Mouse (Mus musculus) embryo, embryonic 10 days (tissue): ENCODE measurements at regions not wholly inside any gene's neighbourhood (a gene's known extent, or its start where the extent isn't known, plus 50 kb on each side); places are given as distances from the start of the nearest gene placed in this dataset.
A peak's percentile ranks its signal among the peaks of the same experiment; 100 is the strongest.

Experiments used
- DNase-seq: peaks from one replicate; pipeline ENCODE4 v3.0.0-alpha.2; 2015; ENCODE audit warnings: low spot score

DNA sequence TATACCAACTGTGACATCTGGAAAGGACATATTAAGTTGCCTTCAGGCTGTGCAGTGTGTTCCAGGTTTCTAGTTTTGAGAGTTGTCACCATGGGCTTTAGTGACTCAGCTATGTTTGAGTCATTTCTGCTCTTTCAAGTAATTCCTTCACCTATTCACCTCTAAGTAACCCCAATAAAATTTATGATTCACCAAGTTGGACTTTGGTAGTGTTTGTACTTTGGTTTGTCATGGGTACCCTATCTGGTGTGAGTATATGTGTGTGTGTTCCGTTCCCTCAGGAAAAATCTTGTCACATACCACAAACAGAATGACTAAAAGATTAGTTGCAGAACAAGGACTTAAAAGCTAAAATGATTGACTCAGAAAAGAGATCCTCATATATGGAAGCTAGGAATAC, 76.8 kb upstream of the Crbn start:
- DNase-seq = no peak

DNA sequence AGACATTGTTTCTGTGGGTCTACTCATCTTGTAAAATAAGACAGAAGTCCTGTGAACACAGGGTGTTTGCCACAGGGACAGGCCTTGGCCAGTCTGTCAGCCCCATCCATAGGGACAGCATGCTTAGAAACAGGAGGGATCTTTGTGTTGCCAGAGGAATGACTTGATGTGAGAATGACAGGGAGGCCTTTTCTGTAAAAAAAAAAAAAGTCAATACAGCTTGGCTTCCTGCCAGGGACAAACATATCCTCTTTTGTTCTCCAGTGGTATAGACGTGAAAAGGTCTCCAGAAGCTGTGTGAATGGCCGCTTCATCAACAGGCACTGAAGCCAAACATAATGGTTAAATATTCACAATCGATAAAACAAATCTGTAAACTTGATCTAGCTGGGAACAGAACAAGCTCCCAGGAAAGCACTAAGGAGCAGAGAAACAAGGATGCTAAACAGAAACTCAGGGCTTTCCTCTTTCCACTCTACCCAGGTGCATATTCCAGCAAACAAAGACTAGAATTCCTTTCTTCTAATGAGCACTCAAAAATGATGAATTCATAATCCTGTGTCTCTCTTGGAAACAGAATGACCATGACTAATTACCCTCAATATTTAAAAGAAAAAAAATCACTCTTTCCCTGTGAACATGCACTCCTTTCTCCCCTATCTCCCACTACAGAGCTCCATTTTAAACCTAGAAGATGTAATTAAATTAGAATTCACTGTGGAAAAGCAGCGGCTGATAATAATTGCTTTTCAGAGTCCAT, 92.2 kb upstream of the Crbn start:
- peak; percentile 16 for DNase-seq

DNA sequence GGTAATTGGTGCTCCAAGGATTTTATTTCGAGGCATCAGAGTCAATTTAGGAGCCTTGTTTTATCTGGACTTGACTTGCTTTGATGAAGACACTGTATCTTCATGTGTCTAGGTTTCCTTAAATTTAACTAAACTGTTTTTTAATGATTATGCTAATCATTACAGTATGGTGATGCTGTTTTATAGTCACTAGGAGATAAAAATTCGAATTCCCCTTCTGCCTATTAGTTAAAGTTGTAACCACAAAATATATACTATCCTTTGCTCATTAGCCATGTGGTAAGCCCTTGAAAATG, 92.7 kb upstream of the Crbn start:
- DNase-seq = no peak

DNA sequence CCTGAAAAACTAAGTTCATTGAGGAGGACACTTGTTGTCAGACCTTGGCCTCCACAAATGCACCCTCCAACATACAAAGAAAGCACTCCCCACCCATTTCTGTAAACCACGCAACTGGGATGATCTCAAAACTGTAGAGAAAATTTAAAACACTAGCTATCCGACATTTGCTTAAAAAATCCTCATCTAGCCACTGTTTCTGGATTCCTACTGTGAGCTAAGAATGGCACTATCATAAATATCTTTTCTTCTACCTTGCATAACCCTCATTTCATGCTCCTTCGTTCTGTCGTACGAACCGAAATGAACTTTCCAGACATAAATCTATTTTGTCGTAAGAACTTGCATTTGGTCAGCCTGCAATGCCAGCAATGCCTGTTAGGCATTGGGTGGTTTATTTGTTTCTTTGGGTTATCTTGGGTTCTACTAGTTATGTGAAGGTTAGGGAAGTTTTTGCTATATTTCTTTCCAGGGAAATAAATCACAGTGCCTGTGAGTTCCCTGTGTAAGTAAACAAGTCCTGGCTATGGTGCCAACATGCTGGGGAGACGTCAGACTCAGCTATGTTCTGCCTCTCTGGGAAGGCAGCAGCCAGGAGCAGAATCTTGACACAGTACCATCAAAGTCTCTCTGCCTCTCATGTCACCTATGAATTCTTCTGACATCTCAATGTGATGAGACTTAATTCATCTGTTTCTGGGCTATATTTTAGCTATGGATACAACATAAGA, 104.2 kb upstream of the Crbn start:
- DNase-seq = no peak

DNA sequence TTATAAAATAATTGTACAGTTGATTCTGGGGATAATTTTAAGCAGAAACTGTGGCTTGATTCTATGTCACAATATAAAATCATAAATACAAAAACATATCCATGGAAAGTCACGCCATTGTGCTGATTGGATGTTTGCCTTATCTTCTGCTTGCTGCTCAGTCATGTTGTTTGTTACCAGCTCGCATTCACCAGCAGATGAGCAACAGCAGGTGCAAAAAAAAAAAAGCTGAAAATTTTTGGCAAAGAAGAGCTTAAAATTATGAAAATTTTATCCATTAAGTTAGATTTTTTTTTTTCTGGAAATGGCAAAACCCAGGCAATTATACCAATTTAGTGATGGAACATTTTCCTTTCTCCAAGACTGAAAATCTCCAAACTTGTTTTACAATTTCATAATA, 115.2 kb upstream of the Crbn start:
- DNase-seq = no peak

DNA sequence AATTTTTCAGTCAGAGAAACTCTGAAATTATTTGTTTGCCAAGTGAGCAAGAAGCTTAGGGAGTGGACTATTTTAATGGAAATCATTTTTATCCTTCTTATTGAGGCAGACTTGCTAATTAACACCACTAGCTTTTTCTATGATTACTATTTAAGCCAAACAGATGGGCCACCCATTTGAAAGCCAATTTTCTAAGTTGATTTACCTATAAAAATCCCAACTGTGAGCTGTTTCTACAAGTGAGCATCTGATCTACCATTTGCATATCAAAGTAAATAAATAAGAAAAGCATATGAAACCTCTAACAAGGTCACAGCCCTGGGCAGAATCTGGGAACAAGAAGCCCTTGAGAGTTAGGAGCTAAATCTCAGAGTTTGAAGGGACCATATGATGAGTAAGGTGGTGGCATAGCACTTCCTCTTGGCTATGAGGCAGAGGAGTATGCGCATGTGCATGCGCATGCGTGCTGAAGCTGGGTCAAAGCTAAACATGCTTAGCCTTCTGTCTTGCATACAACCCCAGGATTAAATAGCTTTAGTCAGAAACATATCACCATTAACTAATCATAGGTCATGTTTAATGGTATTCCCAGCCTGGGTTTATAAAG, 116.9 kb upstream of the Crbn start:
- no peak for DNase-seq

DNA sequence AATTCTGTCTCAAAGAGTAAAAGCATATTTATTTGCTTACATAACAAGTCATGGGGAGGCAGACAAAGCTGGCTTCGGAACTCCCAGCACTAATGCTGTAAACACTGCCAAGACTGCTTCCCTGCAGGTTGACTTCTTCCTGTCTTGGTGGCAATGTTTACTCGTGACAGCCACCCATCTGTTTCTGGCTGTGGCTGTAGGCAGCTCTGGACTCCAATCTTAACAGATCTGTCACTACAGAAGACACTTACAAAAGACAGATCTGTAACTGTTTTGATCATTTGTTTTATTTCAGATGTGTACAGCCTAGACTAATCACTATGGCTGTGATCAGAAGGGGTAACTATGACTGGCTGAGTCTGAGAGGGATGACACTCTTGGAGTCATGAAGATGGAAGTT, 121.1 kb upstream of the Crbn start:
- DNase-seq = no peak

DNA sequence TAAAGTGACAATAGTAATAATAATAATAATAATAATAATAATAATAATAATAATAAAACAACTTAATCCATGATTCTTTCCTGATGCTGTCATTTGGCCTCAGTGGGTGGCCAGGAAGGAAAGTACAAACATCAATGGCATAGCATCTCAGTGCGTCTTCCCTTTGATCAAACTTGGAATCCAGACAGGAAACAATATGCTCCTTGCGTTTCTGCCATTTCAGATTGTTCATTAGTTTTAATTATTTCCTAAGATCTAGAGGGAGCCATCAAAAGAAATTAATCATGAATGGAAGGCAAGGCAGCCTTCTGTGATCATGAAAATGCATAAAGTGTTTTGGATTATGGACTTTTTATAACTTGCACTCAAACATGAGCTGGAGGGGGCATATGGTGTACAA, 125.6 kb upstream of the Crbn start:
- DNase-seq = no peak

DNA sequence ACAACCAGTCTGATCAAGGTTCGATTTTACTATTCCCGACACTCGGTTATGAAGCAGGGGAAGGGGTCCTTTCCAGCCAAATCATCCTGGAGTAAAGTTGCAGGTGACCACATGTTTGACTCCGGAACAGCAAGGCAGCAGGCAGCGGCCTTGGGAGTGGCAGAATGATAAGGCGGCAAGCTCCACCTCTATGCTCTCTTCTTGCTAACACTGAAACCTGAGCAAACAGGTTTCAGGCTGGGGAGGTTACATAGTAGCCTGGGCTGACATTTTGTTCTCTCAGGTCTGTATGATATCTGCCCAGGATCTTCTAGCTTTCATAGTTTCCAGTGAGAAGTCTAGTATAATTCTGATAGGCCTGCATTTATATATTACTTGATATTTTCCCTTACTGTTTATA, 133.7 kb upstream of the Crbn start:
- no peak for DNase-seq

DNA sequence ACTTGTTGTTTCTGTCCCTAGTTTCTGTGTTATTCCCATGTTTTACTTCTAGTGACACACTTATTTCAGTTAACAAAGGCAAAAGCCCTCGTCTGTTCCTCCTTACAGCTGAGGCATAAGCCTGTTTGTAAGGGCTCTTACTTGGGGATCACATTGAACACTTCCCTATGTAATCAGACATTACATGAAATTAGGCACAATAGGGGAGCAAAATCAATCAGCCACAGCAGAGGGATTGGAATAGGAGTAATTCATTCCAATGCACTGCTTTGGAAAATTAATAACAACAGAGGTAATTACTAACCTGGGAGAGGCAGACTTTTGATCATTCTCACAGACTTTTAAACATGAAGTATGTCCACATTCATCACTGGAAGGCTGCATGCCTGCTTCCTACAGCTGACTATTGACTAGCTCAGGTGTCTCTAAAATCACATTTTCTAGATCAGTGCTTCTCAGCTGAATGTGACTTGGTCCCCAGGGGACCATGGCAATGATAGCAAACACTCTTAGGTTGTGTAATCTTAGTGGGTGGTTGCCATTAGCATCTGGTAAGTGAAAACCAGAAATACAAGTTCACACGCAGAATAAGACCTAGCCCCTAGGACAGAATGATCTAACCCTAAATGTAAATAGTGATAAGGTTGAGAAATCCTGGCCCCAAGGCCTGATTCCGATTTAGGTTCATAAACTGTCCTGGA, 146.5 kb upstream of the Crbn start:
- no peak for DNase-seq

DNA sequence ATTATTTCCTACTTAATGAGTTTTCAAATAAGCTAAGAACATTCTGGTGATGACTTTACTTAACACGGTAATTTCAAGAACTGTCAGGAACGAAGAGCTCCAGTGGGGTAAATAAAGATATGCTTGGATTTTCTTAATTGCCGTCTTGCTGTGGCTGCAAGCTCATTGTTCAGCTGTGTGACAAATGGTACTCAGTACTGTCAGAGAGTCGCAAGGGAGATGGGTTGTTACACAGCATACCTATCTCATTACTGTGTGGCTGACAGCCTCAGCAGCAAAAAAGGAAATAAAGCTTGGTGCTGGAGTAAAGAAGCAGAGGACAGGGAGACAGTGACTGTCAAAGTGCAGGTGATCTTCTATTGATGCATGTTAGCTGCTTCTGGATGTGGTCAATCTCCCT, 151.0 kb upstream of the Crbn start:
- DNase-seq = no peak

DNA sequence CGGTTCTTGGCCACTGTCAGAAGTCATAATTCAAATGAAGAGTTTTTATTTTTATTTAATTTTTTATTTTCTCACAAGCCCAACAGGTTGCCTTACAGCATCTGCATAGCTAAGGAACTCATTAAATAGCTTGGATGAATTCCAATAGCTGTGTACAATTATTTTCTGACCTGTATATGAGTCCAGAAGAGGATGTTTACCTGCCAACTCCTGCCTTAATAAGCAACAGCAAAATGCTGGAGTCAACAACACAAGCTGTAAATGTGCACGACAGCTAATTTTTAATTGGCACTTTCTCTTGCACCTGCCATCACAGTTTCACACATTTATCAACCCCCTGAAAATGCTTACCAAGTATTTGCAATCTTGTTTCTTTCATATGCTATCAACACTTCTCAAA, 161.4 kb upstream of the Crbn start:
- no peak for DNase-seq

DNA sequence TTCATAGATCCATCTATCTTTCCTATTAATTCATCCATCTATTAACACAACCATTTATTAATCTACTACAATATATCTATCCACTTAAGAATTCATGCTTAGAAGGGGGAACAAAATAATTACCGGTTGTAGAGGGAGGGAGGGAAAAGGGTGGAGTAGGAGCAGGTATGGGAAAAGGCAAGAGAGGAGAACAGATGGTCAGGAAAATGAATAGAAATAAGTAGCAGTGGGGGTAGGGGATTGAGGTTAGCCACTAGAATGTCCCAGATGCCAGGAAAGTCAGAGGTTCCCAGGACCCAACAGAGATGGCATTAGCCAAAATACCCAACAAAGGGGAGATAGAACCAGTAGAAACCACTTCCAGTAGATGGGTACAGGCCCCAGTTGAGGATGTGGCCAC, 164.5 kb upstream of the Crbn start:
- DNase-seq = no peak

DNA sequence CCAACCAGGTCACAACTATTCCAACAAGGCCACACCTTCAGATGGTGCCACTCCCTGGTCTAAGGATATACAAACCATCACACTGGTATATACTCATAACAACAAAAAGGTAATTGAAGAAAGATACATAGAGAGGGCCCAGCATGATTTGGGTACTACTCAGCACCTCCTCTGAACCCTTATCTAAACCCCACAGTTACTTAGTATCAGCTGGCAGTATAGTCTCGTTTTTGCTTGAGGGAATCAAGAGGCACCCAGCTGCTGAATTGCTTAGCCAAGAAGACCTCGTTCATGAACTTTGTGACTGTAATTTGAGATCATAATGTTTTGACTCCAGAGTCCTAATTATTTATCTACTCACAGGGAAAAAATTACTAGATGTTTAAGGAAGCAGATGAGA, 175.6 kb upstream of the Crbn start:
- DNase-seq = no peak

DNA sequence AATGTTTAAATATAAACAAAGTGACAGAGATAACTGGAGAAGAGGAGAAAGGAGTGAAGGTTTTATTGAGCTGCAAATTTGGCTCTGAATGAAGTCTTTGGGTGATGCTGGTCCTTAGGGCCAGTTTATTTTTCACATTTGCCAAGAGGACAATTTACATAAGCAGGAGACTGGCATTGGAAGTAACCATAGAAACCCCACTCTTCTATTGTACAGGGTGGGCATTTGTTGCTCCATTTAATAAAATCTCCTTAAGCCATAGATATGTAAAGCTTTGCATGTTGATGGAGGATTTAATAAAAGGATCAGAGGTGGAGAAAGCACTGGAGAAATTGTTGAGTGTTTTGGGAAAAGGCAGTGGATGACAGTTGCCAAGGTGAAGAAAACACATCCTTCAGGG, 178.8 kb upstream of the Crbn start:
- DNase-seq = no peak

DNA sequence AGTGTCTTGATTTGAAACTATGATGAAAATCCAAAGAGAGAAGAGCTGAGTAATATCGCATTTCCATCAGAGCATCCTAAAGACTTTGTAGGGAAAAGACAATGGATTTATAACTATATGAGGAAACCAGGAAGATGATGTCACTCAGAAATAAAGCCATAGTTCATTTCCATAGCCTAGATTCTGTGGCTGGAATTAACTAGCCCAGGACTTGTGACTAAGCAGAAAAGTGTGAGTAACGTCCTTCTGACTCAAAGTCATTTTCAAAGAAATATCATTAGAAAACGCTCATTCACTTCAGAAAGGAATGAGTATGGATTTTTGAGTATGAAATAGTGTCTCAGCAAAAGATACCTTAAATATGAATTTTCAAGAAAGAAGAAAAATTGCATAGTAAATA, 179.9 kb upstream of the Crbn start:
- no peak for DNase-seq

DNA sequence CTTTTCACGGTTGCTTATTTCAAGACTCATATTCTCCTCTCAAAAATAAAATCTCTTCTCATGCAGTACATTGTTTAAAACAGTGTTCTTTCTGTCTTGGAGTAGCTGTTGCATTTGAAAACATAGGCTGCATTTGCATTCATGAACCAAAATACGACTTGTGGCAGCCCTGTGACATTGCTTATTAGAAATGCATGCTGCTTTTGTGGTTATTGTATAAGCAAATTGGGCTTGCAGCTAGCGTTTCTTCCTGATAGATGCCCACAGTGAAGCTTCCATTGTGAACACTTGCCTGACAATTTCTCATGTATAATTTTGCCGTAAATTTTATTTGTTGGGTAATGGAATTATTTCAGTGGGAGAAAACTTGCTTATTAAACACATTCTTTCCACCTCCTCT, 180.3 kb upstream of the Crbn start:
- DNase-seq = no peak

DNA sequence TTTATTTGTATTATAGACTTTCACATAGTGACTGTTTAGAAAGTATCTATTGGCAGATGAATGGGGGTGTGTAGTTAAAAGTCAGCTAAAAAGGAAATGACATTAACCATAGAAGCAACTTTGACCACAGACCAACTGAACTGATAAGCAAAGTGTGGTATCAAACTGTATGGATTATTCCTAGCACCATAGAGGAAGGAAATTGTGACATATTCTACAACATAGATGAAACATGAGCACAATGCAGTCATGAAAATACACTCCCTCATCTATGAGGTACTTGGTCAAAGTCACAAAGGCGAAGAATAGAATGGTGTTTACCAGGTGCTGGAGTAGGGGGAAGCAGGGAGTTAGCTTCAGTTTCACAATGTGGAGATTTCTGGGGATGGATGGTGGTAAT, 181.4 kb upstream of the Crbn start:
- no peak for DNase-seq

DNA sequence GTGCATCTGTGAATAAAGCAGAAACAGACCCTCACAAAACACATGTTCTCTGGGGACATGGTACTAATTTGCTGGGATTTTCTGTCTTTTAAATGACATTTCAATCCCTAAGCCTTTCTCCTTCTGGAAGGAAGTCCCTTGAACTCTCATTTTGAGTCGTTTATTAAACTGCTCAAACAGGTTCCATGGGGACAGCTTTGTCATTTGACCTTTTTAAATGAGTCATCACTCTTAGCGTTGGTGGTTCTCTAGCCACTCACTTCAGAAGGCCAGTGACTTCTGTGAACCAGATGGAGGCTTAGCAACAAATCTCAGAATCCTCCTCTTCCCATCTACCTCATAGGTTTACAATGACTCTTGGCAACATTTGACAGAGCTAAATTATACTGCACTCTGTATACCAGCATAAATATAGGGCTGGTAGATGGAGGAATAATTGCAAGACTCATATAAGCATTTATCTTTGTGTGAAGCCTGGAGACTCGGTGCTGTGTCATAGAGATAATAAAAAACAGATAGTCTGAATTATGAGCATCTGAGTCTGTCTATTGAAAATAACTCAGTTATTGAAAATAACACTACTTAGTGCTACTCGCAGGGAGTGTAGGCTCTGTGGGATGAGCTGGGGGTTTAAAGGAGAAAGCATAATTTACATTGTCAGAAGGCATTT, 185.4 kb upstream of the Crbn start:
- DNase-seq = no peak

DNA sequence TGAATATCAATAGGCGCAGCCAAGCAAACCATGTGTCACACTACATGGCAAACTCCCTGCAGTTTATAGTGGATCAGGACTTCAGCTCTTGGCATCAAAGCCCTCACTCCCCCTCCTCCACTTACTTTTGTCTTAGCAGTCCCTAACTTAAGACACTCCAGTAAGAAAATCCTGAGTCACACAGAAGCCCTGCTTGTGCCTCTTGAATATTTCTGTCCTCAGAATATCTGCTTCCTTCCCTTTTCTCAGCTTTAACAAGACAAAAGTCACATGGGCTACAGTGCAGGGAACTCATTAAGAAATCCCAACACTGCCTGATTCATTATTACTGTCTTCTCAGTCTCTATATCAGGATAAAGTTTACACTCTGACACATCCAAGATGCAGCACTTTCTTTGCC, 191.7 kb upstream of the Crbn start:
- DNase-seq = no peak

DNA sequence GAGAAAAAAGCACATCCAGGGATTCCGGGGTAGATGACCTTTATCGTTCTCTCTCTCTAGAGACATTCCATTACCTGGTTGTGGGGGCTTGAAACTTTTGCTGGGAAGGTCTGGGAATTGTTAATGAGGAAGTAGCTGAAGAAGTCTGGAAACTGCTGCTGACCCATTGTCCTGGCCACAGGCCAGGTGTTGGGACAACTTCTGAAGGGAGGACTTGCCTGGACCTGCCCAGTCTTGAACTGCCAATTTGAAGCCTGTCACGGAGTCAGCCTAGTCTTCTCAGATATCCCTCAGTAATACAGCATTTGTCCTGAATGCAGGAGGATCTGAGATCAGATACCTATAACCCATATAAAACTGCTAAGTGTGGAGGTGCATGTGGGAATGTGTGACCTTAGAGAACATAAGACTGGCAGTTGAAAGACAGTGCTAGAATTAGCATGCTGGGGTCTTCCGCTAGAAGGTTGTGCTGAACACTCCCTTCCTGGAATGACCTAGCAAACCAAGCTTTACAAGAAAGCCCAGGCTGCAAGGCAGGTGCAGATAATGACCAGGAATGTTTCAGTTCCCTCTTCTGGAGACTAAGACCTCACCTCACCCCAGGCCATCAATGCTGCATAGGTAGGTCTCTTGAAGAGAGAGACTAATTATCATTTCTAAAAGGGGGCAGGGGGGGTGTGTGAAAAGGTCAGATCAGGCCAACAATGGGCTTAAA, 204.7 kb upstream of the Crbn start:
- no peak for DNase-seq

DNA sequence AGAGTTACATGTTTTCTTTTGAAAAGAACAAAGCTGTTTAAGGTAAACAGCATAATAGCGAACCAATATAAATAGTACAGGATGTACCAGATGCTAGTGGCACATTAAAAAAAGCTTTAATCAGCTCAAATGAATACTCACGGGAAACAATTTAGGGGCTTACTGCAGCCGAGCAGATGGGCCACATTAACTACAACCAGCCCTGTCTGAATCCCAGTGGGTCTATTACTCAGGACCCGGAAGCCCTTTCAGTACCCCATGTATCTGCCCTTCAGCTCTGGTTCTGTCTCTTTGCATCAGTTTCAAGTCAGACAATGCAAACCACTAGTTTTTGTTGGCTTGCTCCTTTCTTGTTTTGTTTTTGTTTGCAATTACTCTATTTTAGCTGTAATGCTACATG, 210.9 kb upstream of the Crbn start:
- DNase-seq = no peak
